Mouse (Mus musculus) lung, postnatal 0 days (tissue): ENCODE data around the gene Epb41l5.

Experiments
- CTCF ChIP-seq: IDR thresholded peaks from 2 replicates; pipeline ENCODE4 v1.5.1; 2016; ENCODE audit warnings: antibody characterized with exemption, mild to moderate bottlenecking
- EP300 ChIP-seq: IDR thresholded peaks from 2 replicates; pipeline ENCODE4 v1.6.1; 2016; ENCODE audit warnings: antibody characterized with exemption, mild to moderate bottlenecking, control low read depth

GRCm38 (mm10) chr1:119545671-119546070, 103.1 kb downstream of the Epb41l5 start:
- no peak for TF ChIP-seq EP300
- no peak for TF ChIP-seq CTCF
